Mouse (Mus musculus) lung, postnatal 0 days (tissue): Measurements from ENCODE around the gene Rslcan18. TPM values are rescaled to one million over a fixed set of nuclear protein-coding genes. Genes with fewer than 3 reads are reported as not detected.

Experiments used
- ATAC-seq: fragments of 200-750 bp; cut with Nextera tagmentation; 2 replicates; pipeline ENCODE4 v1.8.0; 2017; ENCODE audit warnings: moderate library complexity
- DNase-seq: peaks from one replicate; pipeline ENCODE4 v3.0.0-alpha.2; 2016; ENCODE audit warnings: low spot score
- H3K27ac ChIP-seq: fragments of 300-500 bp; sonication (generic); 2 replicates; pipeline ENCODE4 v1.5.1; 2014; ENCODE audit warnings: antibody characterized with exemption, mild to moderate bottlenecking, low read length, mixed read lengths
- H3K27me3 ChIP-seq: fragments of 300-500 bp; sonication (generic); replicated peaks from 2 replicates; pipeline ENCODE4 v1.6.1; 2014; ENCODE audit warnings: low read length, mixed read lengths; ENCODE audit not compliant: insufficient read depth
- H3K36me3 ChIP-seq: fragments of 300-500 bp; sonication (generic); 2 replicates; pipeline ENCODE4 v1.6.1; 2014; ENCODE audit warnings: low read length, mixed read lengths; ENCODE audit not compliant: insufficient read depth
- H3K4me1 ChIP-seq: fragments of 300-500 bp; sonication (generic); 2 replicates; pipeline ENCODE4 v1.6.1; 2014; ENCODE audit warnings: antibody characterized with exemption, low read depth, low read length, mixed read lengths; ENCODE audit not compliant: insufficient read depth
- H3K4me2 ChIP-seq: fragments of 300-500 bp; sonication (generic); replicated peaks from 2 replicates; pipeline ENCODE4 v1.6.1; 2014; ENCODE audit warnings: low read depth, mild to moderate bottlenecking, low read length, moderate library complexity, mixed read lengths
- H3K4me3 ChIP-seq: fragments of 300-500 bp; sonication (generic); 2 replicates; pipeline ENCODE4 v1.5.1; 2014; ENCODE audit warnings: low read depth, low read length
- H3K9ac ChIP-seq: fragments of 300-500 bp; sonication (generic); replicated peaks from 2 replicates; pipeline ENCODE4 v1.6.1; 2014; ENCODE audit warnings: low read depth, mild to moderate bottlenecking
- H3K9me3 ChIP-seq: fragments of 300-500 bp; sonication (generic); 2 replicates; pipeline ENCODE4 v1.6.1; 2016; ENCODE audit warnings: low read length, mixed read lengths
- CTCF ChIP-seq: IDR thresholded peaks from 2 replicates; pipeline ENCODE4 v1.5.1; 2016; ENCODE audit warnings: antibody characterized with exemption, mild to moderate bottlenecking
- EP300 ChIP-seq: IDR thresholded peaks from 2 replicates; pipeline ENCODE4 v1.6.1; 2016; ENCODE audit warnings: antibody characterized with exemption, mild to moderate bottlenecking, control low read depth
- WGBS: fragments of 180-500 bp; shearing (Covaris S2); extraction: QIAGEN DNeasy Blood & Tissue Kit; methylation state at CpG from one replicate; pipeline ENCODE4 v1.1.7; 2014; 5-methylcytosine and 5-hydroxymethylcytosine counted together
- polyA plus RNA-seq: library from polyadenylated mRNA; unstranded; fragments of >200 nt; fragmentation: Nextera tagmentation; extraction: Ambion mirVana; gene quantifications from 2 replicates; pipeline ENCODE4 v1.2.1, GENCODE M21; 2015

Rslcan18 gene
- polyA plus RNA-seq, 1 experiment from 2014 or later, result 0.11 TPM

DNA sequence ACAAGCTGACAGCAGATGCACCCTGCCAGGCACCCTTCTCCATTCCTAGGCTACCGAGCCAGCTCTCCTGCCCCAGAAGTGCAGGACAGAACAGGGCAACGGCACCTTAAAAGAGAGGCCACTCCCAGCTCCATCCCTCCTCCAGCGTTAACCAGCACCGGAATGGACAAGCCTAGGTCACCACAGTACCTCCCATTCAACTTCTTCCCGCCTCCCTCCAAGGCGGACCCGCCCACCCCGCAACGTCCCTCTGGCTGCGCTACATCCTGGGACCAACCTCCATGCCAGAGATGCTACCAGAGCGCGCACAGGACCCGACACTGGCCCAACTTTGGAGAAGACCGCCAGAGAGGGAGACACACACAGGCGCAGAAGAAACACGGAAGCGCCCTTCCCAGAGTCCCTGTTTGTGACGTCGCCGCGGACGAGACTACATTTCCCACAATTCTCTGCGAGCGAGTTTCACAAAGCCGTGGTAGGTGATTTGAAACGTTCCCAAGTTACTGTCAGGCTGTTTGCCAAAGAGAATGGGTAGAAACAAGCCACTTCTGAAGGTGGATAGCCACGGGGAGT lies 55.2 kb downstream of the Rslcan18 start, which contains the start of gene Zfp712:
TSS of gene Zfp712 (minus strand) at position 385 of the 573 bp plus-strand sequence.
- ATAC-seq (peak; percentile 98), DNase-seq (peak; percentile 96)
- Histone ChIP-seq H3K4me3 (peak within 1 kb of the TSS; percentile 76), H3K36me3 (no peaks in the 10 kb centered on the region), H3K9me3 (no peaks in the 10 kb centered on the region), H3K4me1 (peaks cover 3% of the 10 kb centered on the region; the same call in 1 of the 2 replicates), H3K9ac (peak within 1 kb of the TSS; percentile 50), H3K27me3 (no peaks in the 10 kb centered on the region), H3K4me2 (peak within 1 kb of the TSS; percentile 73), H3K27ac (peak within 1 kb of the TSS; percentile 82)
- under 1% methylated on average over 26 of the region's 27 CpGs for WGBS
- peak; percentile 28; the same call in 1 of the 2 replicates for TF ChIP-seq CTCF
- TF ChIP-seq EP300, result 0 out of 2 replicates have a peak, but pooled peaks have one; percentile 8

GRCm38 (mm10) chr13:67060161-67060785 lies 55.8 kb downstream of the Rslcan18 start:
- 3% methylated on average over 12 of the region's 12 CpGs for WGBS

More at GRCm38 (mm10) chr13:67060161-67060785, 55.8 kb downstream of the Rslcan18 start:
- peak; percentile 27 for ATAC-seq
- peak; percentile 71 for DNase-seq
- H3K27me3 ChIP-seq, result no peaks in the 10 kb centered on the region
- TF ChIP-seq CTCF (no peak), EP300 (no peak)
- peak overlapping the region; percentile 73 for H3K4me2 ChIP-seq
- peaks cover 3% of the 10 kb centered on the region; the same call in 1 of the 2 replicates for H3K4me1 ChIP-seq
- peak overlapping the region; percentile 50 for H3K9ac ChIP-seq
- H3K27ac ChIP-seq, result peak overlapping the region; percentile 82
- no peaks in the 10 kb centered on the region for H3K36me3 ChIP-seq
- H3K4me3 ChIP-seq, result peak overlapping the region; percentile 76
- H3K9me3 ChIP-seq, result no peaks in the 10 kb centered on the region

Other genes starting within 250 kb of the Rslcan18 start
- 0.69 and 0.79 TPM in 2 replicates for gene Gm10767, start 211.3 kb downstream of the Rslcan18 start, polyA plus RNA-seq
- gene Zfp712, start 55.1 kb downstream of the Rslcan18 start, polyA plus RNA-seq, result 2.3 and 2.7 TPM in 2 replicates
- gene Zfp708, start 18.3 kb downstream of the Rslcan18 start, polyA plus RNA-seq, result 2.3 and 3.0 TPM in 2 replicates
- gene Gm28557, start 7.7 kb downstream of the Rslcan18 start, polyA plus RNA-seq, result 2.5 and 2.7 TPM in 2 replicates
- 1.1 TPM in 2 replicates for gene Zfp759, start 5.4 kb upstream of the Rslcan18 start, polyA plus RNA-seq
- gene Rsl1, start 56.9 kb upstream of the Rslcan18 start, polyA plus RNA-seq, result 6.3 and 6.6 TPM in 2 replicates
- 1.7 and 2.1 TPM in 2 replicates for gene Zfp455, start 78.2 kb upstream of the Rslcan18 start, polyA plus RNA-seq
- 1.00 and 1.1 TPM in 2 replicates for gene Zfp458, start 162.2 kb upstream of the Rslcan18 start, polyA plus RNA-seq
- gene Zfp457, start 190.2 kb upstream of the Rslcan18 start, polyA plus RNA-seq, result 0.40 and 0.62 TPM in 2 replicates
- 1.5 TPM in 2 replicates for gene Zfp595, start 216.3 kb upstream of the Rslcan18 start, polyA plus RNA-seq
- gene Gm28044, start 244.3 kb upstream of the Rslcan18 start, polyA plus RNA-seq, result 0.57 TPM in 1 of 2 replicates, not detected in the other
- 0.80 and 0.82 TPM in 2 replicates for gene Zfp953, start 244.3 kb upstream of the Rslcan18 start, polyA plus RNA-seq